In genomic region chr5:149283009-149283408, GRCm38 (mm10) we compare ENCODE assay signal across 9 mouse cellular contexts. TPM values are rescaled to one million over a fixed set of nuclear protein-coding genes. Genes with fewer than 3 reads are reported as not detected.
DNase-seq lines count a peak whose midpoint lies in the region; ATAC-seq lines count a peak whose summit lies in the region.
"Had no signal": no experiment of that assay in that cellular context is flagged by ENCODE, and none has a peak within 500 bp of the region (broad histone marks: within the 10 kb centered on the region; RNA-seq: fewer than 3 reads in every experiment).

No protein-coding gene starts in this region.

- H3K9ac ChIP-seq in limb, embryonic 11.5 days (ENCODE audit: low read length) = no peak overlapping the region

- DNase-seq in CD4-positive, CD25-positive, alpha-beta regulatory T cell, adult 2 months (ENCODE audit: low read depth, low spot score) = peak; percentile 64
- DNase-seq in limb, embryonic 11.5 days (ENCODE audit: low spot score) = peak; percentile 50
- no peak for DNase-seq in limb, embryonic 10.5 days (ENCODE audit: low spot score)
- peak; percentile 64 for DNase-seq in ZHBTc4 (ENCODE audit: low read depth, low spot score)
- peak; percentile 16 to 56 for DNase-seq in spleen, adult 18-20 months
- DNase-seq in ovary, postnatal 36 days (ENCODE audit: low spot score) = no peak
- no peak for DNase-seq in embryo, embryonic 9.5 days (ENCODE audit: extremely low spot score)

- no peaks in the 10 kb centered on the region; the same call in 1 of the 2 replicates for H3K9me3 ChIP-seq in limb, embryonic 11.5 days (ENCODE audit: control insufficient read depth, low read length)
- H3K9me3 ChIP-seq in limb, embryonic 10.5 days (replicated peaks) = peaks cover 8% of the 10 kb centered on the region; the same call in 1 of the 2 replicates

- no peaks in the 10 kb centered on the region for H3K36me3 ChIP-seq in limb, embryonic 11.5 days (ENCODE audit: control insufficient read depth, insufficient read depth, low read length)
- H3K36me3 ChIP-seq in limb, embryonic 10.5 days = peaks cover 8% of the 10 kb centered on the region; the same call in 1 of the 2 replicates
- H3K36me3 ChIP-seq: forebrain, embryonic 10.5 days had no signal

- no peak for ATAC-seq in CD4-positive, CD25-positive, alpha-beta regulatory T cell, adult 4 months
- no peak for ATAC-seq in limb, embryonic 11.5 days (ENCODE audit: insufficient number of reproducible peaks, low FRiP score, low TSS enrichment, low read depth)

- H3K4me3 ChIP-seq in limb, embryonic 11.5 days (ENCODE audit: low read depth, low read length) = no peak overlapping the region
- no peak overlapping the region for H3K4me3 ChIP-seq in limb, embryonic 10.5 days
- H3K4me3 ChIP-seq: forebrain, embryonic 10.5 days had no signal

- H3K4me1 ChIP-seq in limb, embryonic 11.5 days (ENCODE audit: control insufficient read depth, insufficient read depth, low read length) = peaks cover 3% of the 10 kb centered on the region; the same call in 1 of the 2 replicates
- H3K4me1 ChIP-seq in limb, embryonic 10.5 days = peaks cover 46% of the 10 kb centered on the region

- no peaks in the 10 kb centered on the region for H3K27me3 ChIP-seq in limb, embryonic 11.5 days (ENCODE audit: control insufficient read depth, insufficient read depth, low read length)
- peaks cover 9% of the 10 kb centered on the region; the same call in 1 of the 2 replicates for H3K27me3 ChIP-seq in limb, embryonic 10.5 days (ENCODE audit: low read depth, poor library complexity, severe bottlenecking)

- no peak overlapping the region for H3K4me2 ChIP-seq in limb, embryonic 11.5 days (ENCODE audit: low read depth, severe bottlenecking)

- no peak overlapping the region for H3K27ac ChIP-seq in limb, embryonic 11.5 days (replicated peaks; ENCODE audit: low read depth, low read length)
- no peak overlapping the region for H3K27ac ChIP-seq in limb, embryonic 10.5 days
- H3K27ac ChIP-seq: forebrain, embryonic 10.5 days had no signal

- WGBS in limb, embryonic 11.5 days = 77% methylated on average over 2 of the region's 2 CpGs
- 84% methylated on average over 2 of the region's 2 CpGs for WGBS in limb, embryonic 10.5 days

RNA-seq across cellular contexts. Expression of gene Alox5ap, which starts 18.4 kb away (rescaled TPM):
- polyA plus RNA-seq in CD4-positive, CD25-positive, alpha-beta regulatory T cell, adult 4 months (2017; shearing (Covaris generic)) = 1 to 10 TPM; 2.1 to 2.5 TPM
- 10.6 and 11.3 TPM in 2 replicates for polyA plus RNA-seq in limb, embryonic 11.5 days (2014; fragmentation: Nextera tagmentation; extraction: Ambion mirVana)
- 6.2 and 8.7 TPM in 2 replicates for polyA plus RNA-seq in limb, embryonic 10.5 days (2016; fragmentation: Nextera tagmentation; extraction: Ambion mirVana)

Comparison
In these comparisons a context has a peak if more than half of its experiments do, and no peak if none do; other contexts are left out.
1. DNase-seq: peak in CD4-positive, CD25-positive, alpha-beta regulatory T cell, adult 2 months (single experiment), limb, embryonic 11.5 days (single experiment), ZHBTc4 (single experiment) and spleen, adult 18-20 months (2 of 2); none in limb, embryonic 10.5 days (single experiment), ovary, postnatal 36 days (single experiment) and embryo, embryonic 9.5 days (single experiment).